Mouse (Mus musculus) liver, embryonic 11.5 days (tissue): ENCODE measurements around the gene AU041133. TPM values are rescaled to one million over a fixed set of nuclear protein-coding genes. Genes with fewer than 3 reads are reported as not detected.
"Not testable (repeated sequence)": the region's sequence is repeated elsewhere in the genome, so short reads cannot be mapped to it uniquely, and the experiment has no call there.

Source experiments
- ATAC-seq: fragments of 200-750 bp; cut with Nextera tagmentation; replicated peaks from 2 replicates; pipeline ENCODE4 v1.8.0; 2017; ENCODE audit warnings: moderate number of reproducible peaks, mild to moderate bottlenecking, moderate TSS enrichment, moderate library complexity; ENCODE audit not compliant: low FRiP score
- DNase-seq: peaks from one replicate; pipeline ENCODE4 v3.0.0-alpha.2; 2017; ENCODE audit warnings: low spot score
- H3K27ac ChIP-seq: fragments of 300-500 bp; sonication (generic); 2 replicates; pipeline ENCODE4 v1.5.1; 2014; ENCODE audit warnings: mild to moderate bottlenecking, low read depth, low read length, control low read depth
- H3K27me3 ChIP-seq: fragments of 300-500 bp; sonication (generic); replicated peaks from 2 replicates; pipeline ENCODE4 v1.6.1; 2014; ENCODE audit warnings: low read length, mixed read lengths; ENCODE audit not compliant: control insufficient read depth, insufficient read depth
- H3K36me3 ChIP-seq: fragments of 300-500 bp; sonication (generic); 2 replicates; pipeline ENCODE4 v1.6.1; 2014; ENCODE audit warnings: mild to moderate bottlenecking, low read length, moderate library complexity, mixed read lengths; ENCODE audit not compliant: control insufficient read depth, insufficient read depth
- H3K4me1 ChIP-seq: fragments of 300-500 bp; sonication (generic); replicated peaks from 2 replicates; pipeline ENCODE4 v1.6.1; 2014; ENCODE audit warnings: low read length, mixed read lengths; ENCODE audit not compliant: control insufficient read depth, insufficient read depth
- H3K4me2 ChIP-seq: fragments of 300-500 bp; sonication (generic); 2 replicates; pipeline ENCODE4 v1.6.1; 2014; ENCODE audit warnings: mild to moderate bottlenecking, control low read depth, moderate library complexity
- H3K4me3 ChIP-seq: fragments of 300-500 bp; sonication (generic); 2 replicates; pipeline ENCODE4 v1.5.1; 2014; ENCODE audit warnings: low read depth, low read length, control low read depth
- H3K9ac ChIP-seq: fragments of 300-500 bp; sonication (generic); 2 replicates; pipeline ENCODE4 v1.6.1; 2014; ENCODE audit warnings: low read depth, low read length, control low read depth
- H3K9me3 ChIP-seq: fragments of 300-500 bp; sonication (generic); 2 replicates; pipeline ENCODE4 v1.6.1; 2016; ENCODE audit warnings: low read length, inconsistent platforms, mixed read lengths; ENCODE audit not compliant: control insufficient read depth
- WGBS: fragments of 180-500 bp; shearing (Covaris S2); extraction: QIAGEN DNeasy Blood & Tissue Kit; methylation state at CpG from one replicate; pipeline ENCODE4 v1.1.7; 2014; 5-methylcytosine and 5-hydroxymethylcytosine counted together
- polyA plus RNA-seq: library from polyadenylated mRNA; unstranded; fragments of >200 nt; fragmentation: Nextera tagmentation; extraction: Ambion mirVana; gene quantifications from 2 replicates; pipeline ENCODE4 v1.2.1, GENCODE M21; 2014

Gene AU041133
- polyA plus RNA-seq: 3.6 and 4.1 TPM in 2 replicates

- H3K4me3 ChIP-seq: peak within 1 kb of the TSS; percentile 73
- DNase-seq (peak; percentile 83), ATAC-seq (peak; percentile 99)
- H3K27me3 ChIP-seq: no peaks in the 10 kb centered on the region
- peaks cover 3% of the 10 kb centered on the region; the same call in 1 of the 2 replicates for H3K36me3 ChIP-seq
- H3K4me2 ChIP-seq: peak within 1 kb of the TSS; percentile 66
- no peak within 1 kb of the TSS for H3K27ac ChIP-seq
- peak within 1 kb of the TSS; percentile 70 for H3K9ac ChIP-seq
- 1% methylated on average over 41 of the region's 41 CpGs for WGBS
- H3K9me3 ChIP-seq: peaks cover 22% of the 10 kb centered on the region
- H3K4me1 ChIP-seq: no peaks in the 10 kb centered on the region
These were observed at the start of gene AU041133 for GRCm38 (mm10) chr10:82127850-82128401. AU041133 (plus strand) TSS chr10:82128013.

- peak; percentile 62 for DNase-seq
- Histone ChIP-seq H3K27ac (peak within 1 kb of the TSS; percentile 55; the same call in 1 of the 2 replicates), H3K4me2 (peak within 1 kb of the TSS; percentile 53), H3K4me3 (peak within 1 kb of the TSS; percentile 54)
- H3K27me3 ChIP-seq, H3K9me3 ChIP-seq, H3K36me3 ChIP-seq, H3K9ac ChIP-seq, H3K4me1 ChIP-seq: not testable (repeated sequence)
- 16% methylated on average over 42 of the region's 42 CpGs for WGBS
- peak; percentile 95 for ATAC-seq
These were observed 44.8 kb upstream of the AU041133 start, which contains the start of gene BC024063 for GRCm38 (mm10) chr10:82082728-82083621. BC024063 (plus strand) TSS chr10:82083353.

DNA sequence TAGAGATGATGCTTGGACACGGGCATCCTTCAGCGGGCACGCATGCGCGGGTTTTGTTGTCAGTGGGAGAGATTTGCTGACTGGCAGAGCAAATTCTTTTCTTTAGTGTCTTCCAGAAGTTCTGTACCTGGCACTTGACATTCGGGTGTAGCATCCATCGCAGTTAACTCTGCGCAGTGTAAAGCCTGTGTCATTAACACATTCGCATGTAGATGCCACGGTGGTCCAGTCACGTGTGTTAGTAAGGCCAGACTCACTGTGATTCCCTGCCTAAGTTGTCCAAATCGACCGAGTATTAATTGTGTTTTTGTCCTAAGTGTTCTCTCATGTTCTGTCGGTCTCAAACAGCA lies 44.2 kb upstream of the AU041133 start:
- H3K27ac ChIP-seq, ATAC-seq, H3K9me3 ChIP-seq, H3K36me3 ChIP-seq, DNase-seq, H3K9ac ChIP-seq, H3K27me3 ChIP-seq, H3K4me1 ChIP-seq: not testable (repeated sequence)
- Histone ChIP-seq H3K4me2 (peak overlapping the region; percentile 53), H3K4me3 (peak overlapping the region; percentile 54)
- 15% methylated on average over 13 of the region's 14 CpGs for WGBS

GRCm38 (mm10) chr10:82117206-82117605 lies 10.6 kb upstream of the AU041133 start:
- Histone ChIP-seq H3K9ac (no peak overlapping the region), H3K4me1 (no peaks in the 10 kb centered on the region), H3K4me3 (no peak overlapping the region), H3K27ac (no peak overlapping the region), H3K27me3 (no peaks in the 10 kb centered on the region), H3K36me3 (no peaks in the 10 kb centered on the region), H3K4me2 (no peak overlapping the region), H3K9me3 (peaks cover 10% of the 10 kb centered on the region; the same call in 1 of the 2 replicates)
- ATAC-seq (no peak), DNase-seq (no peak)
- 64% methylated on average over 3 of the region's 3 CpGs for WGBS

DNA sequence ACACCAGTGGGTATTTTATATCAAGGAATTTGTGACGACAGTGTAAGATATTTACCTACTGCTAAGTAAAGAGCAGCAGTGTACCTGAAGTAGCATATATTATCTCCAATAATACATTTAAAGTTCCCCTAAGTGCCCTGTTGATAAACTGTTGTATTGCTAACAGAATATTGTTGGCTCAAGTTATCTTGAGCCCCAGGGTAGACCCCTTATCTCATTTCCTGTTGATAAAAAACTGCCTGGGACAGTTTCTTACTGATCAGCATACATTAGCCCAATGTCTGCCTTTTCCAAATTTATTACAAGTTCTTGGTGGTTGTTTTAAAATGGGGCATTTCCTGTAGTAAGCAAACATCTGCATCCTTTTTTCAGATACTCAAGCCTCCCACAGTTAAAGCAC lies 17.5 kb downstream of the AU041133 start:
- Histone ChIP-seq H3K4me1 (no peaks in the 10 kb centered on the region), H3K27me3 (no peaks in the 10 kb centered on the region), H3K36me3 (peaks cover 22% of the 10 kb centered on the region; the same call in 1 of the 2 replicates), H3K4me2 (no peak overlapping the region), H3K27ac (no peak overlapping the region), H3K9ac (no peak overlapping the region), H3K9me3 (peaks cover 22% of the 10 kb centered on the region), H3K4me3 (no peak overlapping the region)
- no peak for ATAC-seq
- no peak for DNase-seq
- 91% methylated on average over 1 of the region's 1 CpGs for WGBS

GRCm38 (mm10) chr10:82147571-82147970 lies 19.8 kb downstream of the AU041133 start:
- Histone ChIP-seq H3K27me3 (no peaks in the 10 kb centered on the region), H3K27ac (no peak overlapping the region), H3K9me3 (peaks cover 36% of the 10 kb centered on the region), H3K36me3 (peaks cover 38% of the 10 kb centered on the region), H3K4me3 (no peak overlapping the region), H3K4me1 (no peaks in the 10 kb centered on the region), H3K4me2 (no peak overlapping the region), H3K9ac (no peak overlapping the region)
- WGBS: 80% methylated on average over 4 of the region's 4 CpGs
- DNase-seq (no peak), ATAC-seq (no peak)

DNA sequence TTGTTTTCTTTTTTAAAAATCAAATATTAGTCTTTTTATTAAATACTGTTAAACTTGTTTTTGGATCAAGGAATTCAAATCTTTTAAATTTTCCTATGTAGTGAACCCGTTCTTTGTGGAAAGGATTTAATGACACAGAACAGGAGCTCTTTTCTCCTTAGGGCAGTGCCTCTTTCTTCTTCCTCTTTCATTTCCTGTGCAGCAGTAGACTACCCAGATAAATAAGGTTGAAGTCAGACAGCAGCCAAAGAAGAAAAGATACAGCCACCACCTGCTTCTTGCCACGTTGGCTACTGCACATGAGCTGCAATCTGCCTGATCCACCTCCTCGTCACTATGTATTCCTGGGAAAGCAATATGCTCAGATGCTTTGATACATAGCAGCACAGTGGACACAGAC lies 40.0 kb downstream of the AU041133 start:
- H3K27me3 ChIP-seq: no peaks in the 10 kb centered on the region
- no peaks in the 10 kb centered on the region for H3K36me3 ChIP-seq
- no peak overlapping the region for H3K27ac ChIP-seq
- no peak overlapping the region for H3K4me3 ChIP-seq
- H3K4me1 ChIP-seq: no peaks in the 10 kb centered on the region
- WGBS: 72% methylated on average over 3 of the region's 3 CpGs
- no peak overlapping the region for H3K4me2 ChIP-seq
- DNase-seq (no peak), ATAC-seq (no peak)
- no peak overlapping the region for H3K9ac ChIP-seq
- peaks cover 6% of the 10 kb centered on the region for H3K9me3 ChIP-seq

DNA sequence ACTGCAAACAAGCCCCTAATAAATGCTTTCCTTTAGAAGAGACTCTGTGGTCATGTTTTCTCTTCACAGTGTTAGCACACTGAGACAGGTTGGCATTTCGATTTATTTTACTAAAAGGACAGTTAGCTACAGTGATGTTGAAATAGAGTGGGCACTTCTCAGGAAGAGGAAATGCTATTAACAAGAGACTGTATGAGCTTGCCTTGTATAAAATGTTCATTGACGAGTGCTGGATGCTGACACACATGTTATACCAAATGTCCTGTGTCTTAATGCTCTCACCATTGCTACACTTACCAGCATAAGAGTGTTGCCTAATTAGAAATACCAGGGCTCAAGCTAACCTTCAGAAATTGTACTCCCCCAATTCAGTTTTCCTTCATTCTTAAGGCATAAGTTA lies 42.0 kb downstream of the AU041133 start:
- Histone ChIP-seq H3K4me1 (no peaks in the 10 kb centered on the region), H3K9me3 (peaks cover 6% of the 10 kb centered on the region), H3K4me3 (no peak overlapping the region), H3K36me3 (no peaks in the 10 kb centered on the region), H3K27ac (no peak overlapping the region), H3K27me3 (no peaks in the 10 kb centered on the region), H3K9ac (no peak overlapping the region), H3K4me2 (no peak overlapping the region)
- WGBS: 71% methylated on average over 2 of the region's 2 CpGs
- ATAC-seq: no peak
- no peak for DNase-seq
